Comparison of ENCODE assay signal across 7 mouse cellular contexts in genomic region chr16:93137249-93137648, GRCm38 (mm10).
DNase-seq lines count a peak whose midpoint lies in the region; ATAC-seq and TF ChIP-seq lines count a peak whose summit lies in the region.

No protein-coding gene starts in this region.

- no peaks in the 10 kb centered on the region for H3K4me1 ChIP-seq in kidney, adult 2 months (ENCODE audit: control insufficient read depth, insufficient read depth, low read length)
- no peaks in the 10 kb centered on the region for H3K4me1 ChIP-seq in kidney, embryonic 15.5 days
- peaks cover 11 to 13% of the 10 kb centered on the region in 2 experiments for H3K4me1 ChIP-seq in MEL (ENCODE audit: control insufficient read depth in 1 of 2, insufficient read depth in 2 of 2, low read length in 2 of 2)
- no peaks in the 10 kb centered on the region for H3K4me1 ChIP-seq in lung, embryonic 14.5 days (ENCODE audit: insufficient read depth)

- TF ChIP-seq RAD21 in MEL (IDR thresholded peaks at IDR 0.05; ENCODE audit: low read depth, low read length) = peak; percentile 57

- no peak overlapping the region for H3K4me3 ChIP-seq in kidney, adult 2 months (ENCODE audit: insufficient read depth, low read depth, low read length)
- H3K4me3 ChIP-seq in kidney, embryonic 15.5 days (replicated peaks) = no peak overlapping the region
- no peak overlapping the region for H3K4me3 ChIP-seq in MEL (ENCODE audit: control insufficient read depth in 1 of 2, insufficient read depth in 1 of 2, low read depth in 2 of 2, low read length in 2 of 2)
- H3K4me3 ChIP-seq in lung, embryonic 14.5 days (ENCODE audit: low read depth, low read length) = no peak overlapping the region

- 37% methylated on average over 1 of the region's 1 CpGs for WGBS in kidney, adult 2 months
- whole genome bisulfite sequencing in kidney, embryonic 15.5 days = 56% methylated on average over 1 of the region's 1 CpGs
- 33% methylated on average over 1 of the region's 1 CpGs for WGBS in lung, embryonic 14.5 days

- no peaks in the 10 kb centered on the region for H3K9me3 ChIP-seq in kidney, embryonic 15.5 days (replicated peaks)
- no peaks in the 10 kb centered on the region for H3K9me3 ChIP-seq in MEL (replicated peaks; ENCODE audit: insufficient read depth, low read length)
- no peaks in the 10 kb centered on the region for H3K9me3 ChIP-seq in lung, embryonic 14.5 days (ENCODE audit: low read depth, low read length)

- H3K9ac ChIP-seq in kidney, embryonic 15.5 days = no peak overlapping the region
- no peak overlapping the region for H3K9ac ChIP-seq in MEL (ENCODE audit: control insufficient read depth, low read depth, low read length, poor library complexity, severe bottlenecking)
- H3K9ac ChIP-seq in lung, embryonic 14.5 days = no peak overlapping the region

- H3K27ac ChIP-seq in kidney, adult 2 months (ENCODE audit: insufficient read depth, low read depth, low read length) = no peak overlapping the region
- H3K27ac ChIP-seq in kidney, embryonic 15.5 days = no peak overlapping the region
- H3K27ac ChIP-seq in MEL (ENCODE audit: control insufficient read depth, low read depth, low read length) = no peak overlapping the region
- no peak overlapping the region for H3K27ac ChIP-seq in lung, embryonic 14.5 days (ENCODE audit: low read depth)

- H3K79me2 ChIP-seq in MEL (ENCODE audit: control insufficient read depth, insufficient read depth, low read length, poor library complexity) = no peaks in the 10 kb centered on the region

- H3K36me3 ChIP-seq in kidney, adult 2 months (ENCODE audit: control insufficient read depth, insufficient read depth, low read length) = no peaks in the 10 kb centered on the region
- no peaks in the 10 kb centered on the region for H3K36me3 ChIP-seq in kidney, embryonic 15.5 days
- H3K36me3 ChIP-seq in MEL (ENCODE audit: control insufficient read depth in 1 of 2, insufficient read depth in 2 of 2, low read length in 2 of 2) = peaks cover 0 to 18% of the 10 kb centered on the region in 2 experiments; a peak in 2 of 4 replicates
- H3K36me3 ChIP-seq in lung, embryonic 14.5 days (ENCODE audit: insufficient read depth) = no peaks in the 10 kb centered on the region

- ATAC-seq in kidney, embryonic 15.5 days (replicated peaks; ENCODE audit: low FRiP score) = no peak; the same call in 1 of the 2 replicates
- no peak for ATAC-seq in lung, embryonic 14.5 days (ENCODE audit: insufficient read depth)

- peak; percentile 44 for TF ChIP-seq CTCF in kidney, adult 2 months (conservative IDR thresholded peaks at IDR 0.05; ENCODE audit: insufficient read depth, insufficient read length, low read depth, low read length)
- TF ChIP-seq CTCF in MEL (IDR thresholded peaks at IDR 0.05 in 2 of 3, conservative IDR thresholded peaks at IDR 0.05 in 1 of 3; ENCODE audit: control insufficient read depth in 1 of 3, insufficient read depth in 1 of 3, low read depth in 2 of 3, low read length in 3 of 3, poor library complexity in 1 of 3, severe bottlenecking in 1 of 3) = peak; percentile 13 to 55 (median 17); a peak in 4 of 6 replicates
- TF ChIP-seq CTCF in lung, embryonic 14.5 days (IDR thresholded peaks at IDR 0.05; ENCODE audit: low read depth) = peak; percentile 52

- peak; percentile 39 for DNase-seq in kidney, adult 2 months
- no peak for DNase-seq in MEL (ENCODE audit: low read depth, low spot score)
- DNase-seq in brain, adult 2 months (ENCODE audit: low read depth, low spot score) = peak; percentile 40
- peak; percentile 60 for DNase-seq in lung, embryonic 14.5 days
- DNase-seq in left cerebral cortex, adult 11 months (ENCODE audit: low spot score) = no peak
- DNase-seq in urinary bladder, adult 18-20 months (ENCODE audit: low spot score in 2 of 2) = no peak

- no peak for TF ChIP-seq POLR2A in kidney, adult 2 months (IDR thresholded peaks at IDR 0.05; ENCODE audit: low read depth, low read length)
- no peak for TF ChIP-seq POLR2A in MEL (IDR thresholded peaks at IDR 0.05; ENCODE audit: control insufficient read depth in 1 of 2, insufficient read depth in 1 of 2, low read depth in 1 of 2, low read length in 2 of 2, poor library complexity in 1 of 2)

- no peak overlapping the region for H3K4me2 ChIP-seq in kidney, embryonic 15.5 days
- H3K4me2 ChIP-seq in lung, embryonic 14.5 days = no peak overlapping the region

- no peaks in the 10 kb centered on the region for H3K27me3 ChIP-seq in kidney, adult 2 months (replicated peaks; ENCODE audit: control insufficient read depth, insufficient read depth, low read length)
- 0 out of 2 replicates have a peak, but pooled peaks cover 7% of the 10 kb centered on the region for H3K27me3 ChIP-seq in kidney, embryonic 15.5 days
- no peaks in the 10 kb centered on the region for H3K27me3 ChIP-seq in MEL (ENCODE audit: control insufficient read depth in 1 of 2, insufficient read depth in 2 of 2, low read length in 2 of 2)
- H3K27me3 ChIP-seq in lung, embryonic 14.5 days (ENCODE audit: insufficient read depth, low read length) = no peaks in the 10 kb centered on the region

- no peak for TF ChIP-seq EP300 in MEL (IDR thresholded peaks at IDR 0.05; ENCODE audit: low read depth in 1 of 2, low read length in 2 of 2)

TF ChIP-seq in MEL, 35 proteins besides CTCF, POLR2A, EP300 and RAD21:
- TF ChIP-seq ZC3H11A (IDR thresholded peaks at IDR 0.05; ENCODE audit: low read depth, low read length) = peak; percentile 42; the same call in 1 of the 2 replicates
- TF ChIP-seq SIN3A (IDR thresholded peaks at IDR 0.05; ENCODE audit: low read length) = no peak
- TF ChIP-seq MAX (IDR thresholded peaks at IDR 0.05; ENCODE audit: low read length) = no peak
- TF ChIP-seq MYC (IDR thresholded peaks at IDR 0.05; ENCODE audit: low read depth, low read length) = no peak
- no peak for TF ChIP-seq ELF1 (IDR thresholded peaks at IDR 0.05; ENCODE audit: low read depth, low read length)
- TF ChIP-seq GABPA (IDR thresholded peaks at IDR 0.05; ENCODE audit: low read depth, low read length) = no peak
- no peak for TF ChIP-seq BHLHE40 (IDR thresholded peaks at IDR 0.05; ENCODE audit: borderline replicate concordance, low read depth, low read length)
- peak; percentile 66 for TF ChIP-seq SMC3 (IDR thresholded peaks at IDR 0.05; ENCODE audit: low read depth, low read length)

Comparison
In these comparisons a context has a peak if more than half of its experiments do, and no peak if none do; other contexts are left out.
1. DNase-seq: peak in kidney, adult 2 months (single experiment), brain, adult 2 months (single experiment) and lung, embryonic 14.5 days (single experiment); none in MEL (single experiment), left cerebral cortex, adult 11 months (single experiment) and urinary bladder, adult 18-20 months (0 of 2).
2. Peak in every context shown above with its lines, with median percentiles within 50 percentile points of each other: CTCF ChIP-seq.